Mouse (Mus musculus): Measurements from ENCODE around the gene Tmigd3.

Tmigd3 gene

DNA sequence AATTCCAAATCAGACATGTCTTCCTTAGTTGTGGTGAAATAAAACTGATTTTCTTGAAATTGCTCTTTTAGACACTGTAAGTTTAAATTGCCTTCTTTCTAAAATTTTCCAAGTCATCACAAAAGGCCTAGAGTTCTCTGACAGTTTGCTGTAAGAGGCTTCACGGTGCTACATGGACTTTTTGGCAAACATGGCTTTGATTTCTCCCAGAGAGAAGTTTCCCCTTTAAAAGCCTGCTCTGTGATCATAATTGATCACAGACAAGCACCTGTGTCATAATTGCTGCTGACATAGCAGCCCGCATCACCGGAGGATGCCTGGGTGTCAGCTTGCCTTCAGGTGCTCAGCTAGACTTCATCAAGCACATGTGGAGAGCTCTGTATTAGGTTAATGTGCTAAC lies at the start of gene Tmigd3, which contains the start of gene Adora3:
Gene Tmigd3 (plus strand): TSS at position 346 of the 400 bp plus-strand sequence.
Gene Adora3 (plus strand): TSS at position 301 of the 400 bp plus-strand sequence.
- no peak for DNase-seq (ENCODE audit: low spot score in 2 of 2)

DNA sequence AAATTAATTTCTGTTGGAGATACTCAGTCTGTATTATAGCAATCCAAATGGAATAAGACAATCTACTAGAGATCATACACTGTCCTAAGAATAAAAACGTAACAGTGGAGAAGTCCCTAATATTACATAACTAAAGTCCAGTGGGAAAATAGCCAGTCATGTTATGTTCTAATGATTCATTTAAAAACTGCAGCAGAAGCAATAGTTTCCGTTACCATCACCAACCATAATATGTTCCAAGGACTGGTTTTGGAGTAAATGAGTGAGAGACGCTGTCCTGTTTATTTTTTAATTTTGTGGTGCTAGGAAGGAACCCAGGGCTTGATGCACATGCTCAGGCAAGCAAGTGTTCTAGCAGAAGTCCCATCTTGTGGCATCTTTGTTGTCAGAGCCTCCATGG lies 49.2 kb upstream of the Tmigd3 start:
- no peak for DNase-seq (ENCODE audit: low spot score in 2 of 2)

DNA sequence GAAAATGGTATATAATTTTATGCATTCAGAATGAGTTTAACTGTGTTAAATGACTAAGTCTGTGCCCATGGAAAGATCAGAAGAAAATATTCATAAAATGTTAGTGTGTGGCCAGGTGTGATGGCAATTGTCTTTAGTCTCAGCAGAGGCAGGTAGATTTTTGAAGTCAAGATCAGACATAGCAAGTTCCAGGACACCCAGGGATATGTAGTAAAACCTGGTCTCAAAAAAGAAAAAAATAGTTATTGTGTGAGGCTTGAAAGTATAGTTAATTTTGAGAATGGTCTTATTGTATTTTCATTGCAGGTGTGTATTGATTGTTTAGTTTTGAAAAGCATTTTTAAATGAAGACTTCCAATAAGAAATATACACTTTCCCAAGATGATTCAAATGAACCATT lies 47.1 kb upstream of the Tmigd3 start:
- DNase-seq (ENCODE audit: low spot score in 2 of 2) = no peak

DNA sequence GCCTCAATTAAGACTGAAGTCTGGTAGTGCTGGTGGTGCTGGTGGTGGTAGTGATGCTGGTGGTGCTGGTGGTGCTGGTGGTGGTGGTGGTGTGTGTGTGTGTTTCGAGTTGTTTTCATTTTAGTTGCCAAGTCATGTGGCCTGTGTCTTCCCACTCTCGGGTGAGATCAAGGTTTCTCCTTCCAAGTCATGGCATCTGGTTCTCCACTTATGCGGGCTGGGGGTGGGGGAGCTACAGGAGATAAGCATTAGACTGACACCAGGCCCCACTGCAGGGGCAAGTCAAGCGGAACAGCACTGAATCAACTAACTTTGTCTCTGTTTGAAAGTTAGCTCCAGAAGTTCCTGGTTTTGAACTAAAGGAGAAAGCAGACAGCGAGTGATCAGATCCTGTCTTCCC lies 46.6 kb upstream of the Tmigd3 start:
- DNase-seq (ENCODE audit: low spot score in 2 of 2) = no peak

DNA sequence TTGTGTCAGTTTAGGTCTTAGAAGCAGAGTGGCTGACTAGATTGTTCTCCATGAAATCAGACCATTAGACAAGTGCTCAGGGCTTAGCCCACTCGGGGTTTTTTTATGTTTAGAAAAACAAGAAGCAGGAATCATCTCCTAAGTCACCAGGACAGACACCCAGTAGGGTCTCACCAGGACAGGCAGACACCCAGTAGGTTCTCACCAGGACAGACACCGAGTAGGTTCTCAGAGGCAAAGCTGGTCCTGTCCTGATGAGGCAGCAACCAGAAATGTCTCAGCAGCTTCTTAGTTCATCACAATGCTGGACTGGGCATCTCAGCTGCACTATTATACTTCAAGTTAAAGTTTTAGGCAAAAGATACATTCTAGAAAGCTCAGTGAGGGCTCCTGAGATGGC lies 46.0 kb upstream of the Tmigd3 start:
- no peak for DNase-seq (ENCODE audit: low spot score in 2 of 2)

DNA sequence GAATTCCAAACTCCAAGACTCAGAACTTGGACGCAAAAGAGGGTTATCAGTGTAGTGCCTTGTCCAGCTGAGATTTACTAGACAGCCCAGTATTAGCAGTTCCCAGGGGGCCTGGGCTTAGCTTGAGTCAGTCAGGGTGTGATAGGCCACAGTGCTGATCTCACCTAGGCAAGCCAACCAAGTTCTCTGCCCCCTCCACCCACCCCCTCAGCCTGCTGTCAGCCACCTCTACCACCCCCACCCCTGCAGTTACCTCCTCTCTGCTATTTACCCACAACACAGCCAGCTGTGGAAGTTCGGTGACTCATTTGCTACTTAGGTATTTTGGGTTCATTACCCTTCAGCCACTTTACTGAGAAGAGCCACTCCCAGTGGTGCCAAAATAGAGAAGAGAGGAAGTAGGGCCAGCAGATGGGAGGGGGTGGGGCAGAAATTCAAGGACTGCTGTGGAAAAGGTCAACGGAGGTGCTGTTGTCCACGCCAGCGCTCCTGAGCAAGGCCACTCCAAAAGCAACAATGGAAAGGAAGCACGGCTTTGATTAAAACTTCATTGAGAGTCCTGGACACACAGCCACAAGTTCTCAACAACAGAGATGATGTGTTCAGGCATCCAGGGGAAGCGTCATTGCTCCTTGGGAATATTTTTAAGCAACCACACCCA lies 45.1 kb upstream of the Tmigd3 start:
- no peak for DNase-seq (ENCODE audit: low spot score in 2 of 2)

DNA sequence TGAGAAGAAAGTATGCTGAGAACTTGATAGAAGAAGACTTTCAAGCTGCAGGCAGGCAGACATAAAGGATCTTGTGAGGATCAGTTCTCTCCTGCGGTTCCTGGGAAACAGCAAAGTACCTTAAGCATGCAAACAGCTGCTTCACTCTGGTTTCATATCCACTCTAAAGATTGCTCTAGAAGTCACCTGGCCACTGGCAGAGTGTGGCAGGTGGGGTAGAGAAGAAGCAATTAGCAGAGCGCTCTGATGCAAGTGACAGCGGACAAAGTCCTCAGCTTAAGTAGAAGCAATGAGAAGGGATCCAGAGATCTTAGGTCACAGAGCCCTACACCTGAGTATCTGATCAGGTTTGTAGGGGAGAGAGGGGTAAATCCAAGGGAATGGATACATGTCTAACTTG lies 39.1 kb upstream of the Tmigd3 start:
- no peak for DNase-seq (ENCODE audit: low spot score in 2 of 2)

DNA sequence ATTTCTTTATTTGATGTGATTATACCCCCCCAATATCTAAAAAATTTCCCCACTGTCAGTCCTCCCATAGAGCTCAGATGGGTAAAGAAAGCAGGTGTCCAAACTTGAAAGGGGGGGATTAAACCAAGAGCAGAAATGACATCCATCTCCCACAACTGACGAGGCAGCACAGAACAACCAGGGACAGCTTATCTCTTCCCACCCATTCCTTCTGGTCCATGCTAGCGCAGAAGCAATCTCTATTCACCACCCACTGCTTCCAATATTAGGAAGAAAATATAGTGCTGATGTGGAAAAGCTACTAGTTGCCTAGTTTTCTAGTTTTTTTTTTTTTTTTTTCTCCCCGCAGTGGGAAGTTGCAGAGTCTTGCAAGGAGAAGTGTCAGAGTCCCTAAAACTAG lies 34.8 kb upstream of the Tmigd3 start:
- DNase-seq (ENCODE audit: low spot score in 2 of 2) = no peak

DNA sequence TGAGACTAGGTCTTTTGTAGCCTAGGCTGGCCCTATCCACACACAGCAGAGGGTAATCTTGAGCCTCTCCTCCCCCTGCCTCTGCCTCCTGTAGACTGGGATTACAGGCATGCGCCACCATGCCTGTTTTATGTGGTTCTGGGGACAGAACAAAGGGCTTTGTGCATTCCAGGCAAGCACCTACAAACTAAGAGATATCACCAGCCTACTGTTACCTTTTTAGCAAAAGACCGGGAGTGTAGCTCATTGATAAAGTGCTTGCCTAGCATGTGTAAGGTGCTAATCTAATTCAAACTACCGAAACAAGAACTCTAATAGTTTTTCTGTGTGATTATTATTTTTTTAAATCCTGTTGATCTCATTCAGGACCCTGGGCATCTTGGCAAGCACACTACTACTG lies 33.8 kb upstream of the Tmigd3 start:
- DNase-seq (ENCODE audit: low spot score in 2 of 2) = no peak

DNA sequence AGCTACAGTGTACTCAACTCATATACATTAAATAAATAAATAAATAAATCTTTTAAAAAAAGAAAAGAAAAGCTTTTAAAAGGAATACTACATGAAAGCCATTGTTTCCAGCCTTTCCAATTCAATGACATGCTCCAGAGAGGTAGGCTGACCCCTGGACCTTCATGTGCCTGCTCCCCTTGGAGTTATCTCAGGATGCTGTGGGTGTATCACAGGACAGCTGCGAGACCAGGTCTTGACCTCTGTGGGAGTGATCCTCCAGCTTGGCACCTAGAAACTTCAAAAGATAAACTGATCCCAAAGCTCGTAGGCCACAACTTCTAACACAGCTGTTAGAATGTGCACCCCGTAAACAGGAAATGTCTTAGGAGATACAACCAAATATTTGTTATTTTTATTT lies 32.0 kb upstream of the Tmigd3 start:
- DNase-seq (ENCODE audit: low spot score in 2 of 2) = no peak

DNA sequence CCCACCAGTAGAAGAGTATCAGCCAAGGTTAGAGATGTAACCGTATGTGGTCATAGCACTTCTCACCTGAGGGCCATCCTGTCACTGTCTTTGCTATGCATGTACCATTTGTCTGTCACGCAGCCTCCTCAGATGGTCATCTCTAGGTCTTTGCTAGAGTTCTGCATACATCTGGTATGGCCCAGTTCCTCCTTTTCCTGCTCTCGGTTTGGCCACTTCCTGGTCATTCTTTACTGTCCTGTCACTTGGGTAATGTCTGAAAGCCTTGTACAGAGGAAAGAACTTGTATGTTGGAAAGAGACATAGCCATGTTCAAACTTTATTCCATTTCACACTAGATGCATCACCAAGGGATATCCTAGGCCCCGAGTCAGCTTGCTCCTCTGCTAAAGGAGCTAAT lies 30.9 kb upstream of the Tmigd3 start:
- no peak for DNase-seq (ENCODE audit: low spot score in 2 of 2)

DNA sequence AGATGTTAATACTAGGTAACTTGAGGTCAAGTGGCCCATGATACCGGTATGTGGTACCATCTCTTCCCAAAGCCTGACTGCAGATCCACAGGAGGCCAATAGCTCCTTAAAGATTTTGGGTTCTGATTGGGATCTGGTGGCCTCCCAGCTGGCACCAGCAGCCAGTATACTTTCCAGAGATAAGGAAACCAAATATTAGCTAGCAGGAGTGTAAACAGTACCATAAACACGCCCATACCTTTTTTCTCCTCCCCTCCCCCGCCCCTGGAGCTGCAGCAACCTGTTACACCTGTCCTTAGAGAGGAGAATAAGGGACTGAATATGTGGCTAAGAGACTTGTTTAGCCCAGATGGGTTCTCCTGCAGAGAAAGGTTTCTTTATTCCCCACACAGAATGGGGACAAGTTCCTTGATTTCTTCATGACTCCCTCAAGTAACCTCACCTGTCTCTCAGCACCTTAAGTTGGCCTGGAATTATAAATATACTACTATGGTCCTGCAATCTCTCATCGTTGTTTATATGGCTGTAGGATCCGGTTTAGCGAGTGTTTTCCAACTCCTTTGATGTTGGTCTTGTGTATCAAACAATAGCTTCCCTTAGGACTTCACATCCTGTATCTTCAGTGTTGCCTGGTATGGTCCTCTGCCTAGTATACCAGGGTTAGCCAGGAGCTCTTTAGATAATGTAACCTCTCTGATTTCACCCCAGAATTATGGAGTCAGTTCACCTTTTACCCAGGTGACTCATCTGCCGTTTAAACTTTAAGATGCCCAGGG lies 24.2 kb upstream of the Tmigd3 start:
- no peak for DNase-seq (ENCODE audit: low spot score in 2 of 2)

DNA sequence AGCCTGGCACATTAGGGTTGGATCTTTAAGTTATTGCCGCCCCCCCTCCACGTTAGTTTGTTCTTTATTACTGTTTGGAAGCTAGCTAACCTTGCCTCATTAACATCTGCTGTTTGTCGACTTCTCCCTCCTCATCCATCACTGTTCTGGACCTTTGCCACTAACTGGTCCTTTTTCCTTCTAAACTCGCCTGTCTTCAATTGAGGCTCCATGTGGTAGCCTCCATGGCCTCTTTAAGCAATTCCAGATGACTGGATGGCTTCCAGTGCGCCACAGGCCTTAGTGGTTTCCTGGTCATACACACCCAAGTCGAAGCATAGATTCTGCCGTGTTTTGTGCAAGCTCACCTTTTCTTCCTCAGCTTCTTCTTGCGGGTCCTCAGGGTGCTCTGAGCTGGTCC lies 16.9 kb upstream of the Tmigd3 start:
- DNase-seq (ENCODE audit: low spot score in 2 of 2) = no peak

DNA sequence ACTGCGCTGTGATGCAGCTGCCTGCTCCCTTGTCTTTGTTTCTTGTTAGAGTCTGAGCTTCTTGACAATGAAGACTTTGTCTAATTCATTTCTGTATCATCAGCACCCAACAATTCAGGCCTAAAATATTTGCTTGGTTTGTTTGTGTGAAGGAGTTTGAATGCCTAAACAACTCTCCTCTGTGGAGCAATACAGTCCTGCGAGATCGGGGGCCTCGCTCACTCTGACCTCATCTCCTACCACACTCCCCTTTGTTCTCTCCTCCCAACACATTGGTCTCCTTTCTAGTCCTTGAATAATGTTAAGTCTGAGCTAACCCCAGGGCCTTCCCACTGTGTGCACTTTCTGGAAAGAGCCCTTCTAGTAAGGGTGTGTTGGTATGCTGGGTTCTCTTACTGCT lies 15.9 kb upstream of the Tmigd3 start:
- DNase-seq (ENCODE audit: low spot score in 2 of 2) = no peak

DNA sequence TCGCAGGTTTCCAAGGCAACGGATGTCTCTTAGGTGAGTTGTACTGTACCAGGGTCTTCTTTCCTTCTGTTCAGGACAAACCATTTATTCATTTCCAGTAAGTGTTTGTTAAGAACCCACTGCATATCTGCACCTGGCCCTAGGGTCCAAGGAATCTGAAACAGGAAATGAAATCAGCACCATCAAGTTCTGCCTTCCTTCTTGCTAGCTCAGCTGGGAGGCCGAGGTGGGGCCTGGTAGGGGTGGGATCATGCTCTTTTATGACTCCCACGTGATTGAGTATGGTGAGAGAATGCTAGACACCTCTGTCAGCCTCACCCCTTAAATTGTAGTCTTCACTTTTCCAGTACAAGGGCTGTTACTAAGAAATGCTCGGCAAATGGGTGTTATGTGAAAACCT lies 13.2 kb upstream of the Tmigd3 start:
- no peak for DNase-seq (ENCODE audit: low spot score in 2 of 2)

DNA sequence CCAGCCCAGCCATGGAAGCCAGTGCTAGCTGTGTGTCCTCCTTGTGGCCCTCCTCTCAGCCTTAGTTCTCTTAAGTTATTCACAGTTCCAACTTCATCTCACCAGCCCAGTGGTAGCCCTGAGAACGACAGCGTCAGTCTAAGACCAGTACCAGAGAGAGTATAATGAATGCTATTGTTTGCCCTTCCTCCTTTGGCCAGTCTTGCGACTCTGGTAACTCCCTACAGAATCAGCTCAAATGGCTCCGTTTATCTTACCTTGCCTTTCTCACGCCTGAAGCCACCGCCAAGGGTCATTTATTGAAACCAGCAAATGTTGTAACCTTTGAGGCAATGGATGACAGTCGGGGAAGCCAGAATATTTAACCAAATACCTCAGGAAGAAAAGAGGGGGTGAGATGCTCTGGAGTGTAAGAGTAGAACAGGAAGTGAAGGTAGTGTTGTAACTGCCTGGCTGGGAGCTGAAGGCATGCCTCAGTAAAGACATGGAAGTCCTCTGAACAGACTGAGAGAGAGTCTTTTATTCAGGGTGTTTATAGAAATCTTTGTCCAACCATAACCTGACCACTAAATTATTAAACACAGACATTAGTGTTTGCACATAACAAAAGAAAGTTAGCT lies 8.8 kb upstream of the Tmigd3 start:
- DNase-seq (ENCODE audit: low spot score in 2 of 2) = no peak

DNA sequence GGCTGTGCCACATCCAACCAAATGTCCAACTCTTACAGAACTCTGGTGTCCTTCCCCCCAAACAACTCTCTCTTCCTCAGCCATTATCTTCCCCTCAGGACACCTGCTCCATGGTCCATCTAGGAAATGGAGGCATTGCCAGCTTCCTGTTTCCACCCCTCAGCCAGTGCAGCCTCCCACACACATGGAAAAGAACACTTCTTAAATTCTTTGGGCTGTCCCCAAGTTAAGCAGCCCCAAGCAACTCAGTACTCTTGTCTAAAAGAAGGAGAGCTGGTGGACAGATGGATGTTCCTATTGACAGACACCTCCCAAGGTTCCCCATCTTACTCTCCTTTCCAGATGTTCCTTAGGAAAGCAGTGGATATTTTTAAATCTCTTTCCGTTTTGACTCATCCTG lies 6.6 kb upstream of the Tmigd3 start:
- no peak for DNase-seq (ENCODE audit: low spot score in 2 of 2)

DNA sequence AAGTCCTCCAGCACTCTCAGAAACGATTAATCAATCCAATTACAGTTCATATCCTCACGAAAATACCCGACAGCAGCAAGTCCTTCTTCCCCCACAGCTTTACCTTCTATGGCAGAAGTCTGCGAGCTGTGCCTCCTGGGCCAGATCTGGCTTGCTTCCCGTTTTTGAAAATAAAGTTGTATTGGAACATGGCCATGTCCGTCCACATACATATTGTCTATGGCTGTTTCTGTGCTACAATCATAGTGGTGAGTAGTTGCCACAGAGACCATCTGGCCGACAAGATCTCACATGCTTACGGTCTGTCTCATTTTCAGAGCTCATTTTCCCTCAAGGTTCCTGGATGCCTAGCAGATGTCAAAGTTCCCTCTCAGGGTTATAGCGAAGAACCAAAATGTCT lies 5.6 kb upstream of the Tmigd3 start:
- DNase-seq (ENCODE audit: low spot score in 2 of 2) = peak; percentile 52 to 69

DNA sequence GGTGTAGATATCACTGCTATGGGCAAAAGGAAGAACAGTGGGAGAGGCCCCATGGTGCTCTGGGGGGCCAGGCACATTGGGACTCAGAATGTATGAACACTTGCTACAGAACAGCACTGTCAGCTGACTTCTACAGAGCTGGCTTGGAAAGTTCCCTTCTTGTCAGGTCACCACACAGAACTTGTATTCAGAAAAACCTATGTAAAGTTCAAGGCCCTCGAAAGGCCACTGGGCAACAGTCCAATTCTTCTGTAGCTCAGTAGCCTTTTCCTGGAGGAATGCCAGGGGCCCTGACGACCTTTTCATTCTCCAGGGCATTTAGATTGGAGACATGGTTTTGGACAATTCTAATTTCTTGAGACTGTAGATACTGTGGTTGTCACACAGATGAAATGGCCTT lies 2.6 kb upstream of the Tmigd3 start:
- no peak for DNase-seq (ENCODE audit: low spot score in 2 of 2)

DNA sequence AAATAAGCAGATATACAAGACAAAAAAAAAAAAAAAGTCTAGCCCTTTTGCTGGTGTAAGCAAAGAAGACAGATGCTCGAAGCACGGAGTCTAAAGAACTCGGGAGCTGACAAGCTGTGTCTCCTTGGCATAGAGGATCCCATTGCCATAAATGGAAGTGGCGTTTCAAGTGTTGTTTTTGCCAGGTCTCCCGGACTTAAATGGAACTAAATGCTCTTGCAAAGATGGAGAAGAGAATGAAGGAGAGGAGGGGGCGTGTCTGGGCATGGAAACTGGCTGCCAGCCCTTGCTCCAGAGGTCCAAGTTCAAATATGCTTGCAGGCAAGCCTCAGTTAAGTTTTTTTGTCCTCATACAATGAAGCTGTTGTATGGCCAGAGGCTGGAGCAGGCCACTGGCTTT lies 1.3 kb downstream of the Tmigd3 start:
- DNase-seq (ENCODE audit: low spot score in 2 of 2) = peak; percentile 34 to 58

DNA sequence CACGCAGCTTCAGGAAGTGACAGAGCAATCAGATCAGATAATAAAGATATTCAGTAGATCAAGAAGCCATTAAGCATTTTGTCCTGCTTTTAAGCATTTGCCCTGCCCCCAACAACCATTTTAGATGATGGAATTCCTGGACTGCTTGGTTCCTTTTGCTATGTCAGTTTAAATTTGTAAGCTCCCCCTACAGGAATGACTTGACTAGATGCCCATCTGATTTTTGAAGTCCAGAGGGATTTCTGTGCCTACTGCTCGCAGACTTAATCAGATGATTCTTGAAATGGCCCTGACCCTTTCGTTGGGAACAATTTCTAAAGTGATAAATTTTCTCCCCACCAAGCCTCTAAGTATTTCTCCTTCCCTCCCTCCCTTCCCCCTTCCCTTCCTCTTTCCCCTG lies 1.9 kb downstream of the Tmigd3 start:
- DNase-seq (ENCODE audit: low spot score in 2 of 2) = no peak

DNA sequence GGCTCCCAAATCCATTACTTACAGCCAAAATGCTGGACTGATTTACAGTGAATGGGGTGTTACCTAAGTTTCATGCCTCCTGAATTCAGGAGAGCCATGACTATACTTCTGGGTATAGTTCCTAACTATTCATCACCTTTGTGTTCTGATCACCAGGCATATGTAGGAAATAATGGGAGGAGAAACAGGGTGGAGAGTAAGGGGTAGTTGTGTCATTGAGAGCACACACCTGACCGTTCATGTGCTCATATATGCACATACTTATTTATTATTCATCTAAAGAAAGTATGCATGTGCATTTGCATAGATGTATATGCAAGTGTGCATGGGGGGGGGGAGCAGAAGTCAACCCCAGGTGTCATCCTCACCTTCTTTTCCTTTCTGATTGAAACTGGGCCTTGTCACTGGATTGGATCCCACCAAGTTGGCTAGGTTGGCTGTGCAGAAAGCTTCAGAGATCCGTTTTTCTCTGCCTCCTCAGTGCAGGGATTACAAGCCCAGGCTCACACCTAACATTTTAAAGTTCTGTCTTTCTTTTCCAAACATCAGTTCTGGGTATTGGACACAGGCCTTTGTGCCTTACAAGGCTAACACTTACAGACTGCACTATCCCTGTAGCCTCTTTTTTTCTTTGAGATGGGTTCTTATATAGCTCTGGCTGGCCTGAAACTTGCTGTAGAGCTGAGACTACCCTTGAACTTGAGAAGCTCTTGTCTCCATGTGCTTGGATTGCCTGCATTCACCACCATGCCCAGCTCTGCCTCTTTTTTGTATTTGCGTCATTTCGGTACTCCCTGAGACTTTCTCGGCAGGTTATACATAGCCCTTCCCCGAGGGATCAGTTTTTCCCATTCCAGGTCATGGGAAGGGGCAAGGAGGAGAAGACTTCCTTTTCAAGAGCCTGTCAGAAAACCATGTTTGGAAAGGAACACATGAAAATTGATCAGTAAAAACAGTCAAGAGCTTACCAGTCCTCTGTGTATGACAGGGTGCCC lies 3.0 kb downstream of the Tmigd3 start:
- DNase-seq (ENCODE audit: low spot score in 2 of 2) = no peak

All from right cerebral cortex, postnatal 10 days (tissue).